Mouse (Mus musculus): Measurements from ENCODE around the gene Gm20696.
A peak's percentile ranks its signal among the peaks of the same experiment; 100 is the strongest.

Gm20696 gene

GRCm38 (mm10) chr6:99359765-99360499, 306.7 kb downstream of the Gm20696 start:
- no peak for ATAC-seq (ENCODE audit: low TSS enrichment)

DNA sequence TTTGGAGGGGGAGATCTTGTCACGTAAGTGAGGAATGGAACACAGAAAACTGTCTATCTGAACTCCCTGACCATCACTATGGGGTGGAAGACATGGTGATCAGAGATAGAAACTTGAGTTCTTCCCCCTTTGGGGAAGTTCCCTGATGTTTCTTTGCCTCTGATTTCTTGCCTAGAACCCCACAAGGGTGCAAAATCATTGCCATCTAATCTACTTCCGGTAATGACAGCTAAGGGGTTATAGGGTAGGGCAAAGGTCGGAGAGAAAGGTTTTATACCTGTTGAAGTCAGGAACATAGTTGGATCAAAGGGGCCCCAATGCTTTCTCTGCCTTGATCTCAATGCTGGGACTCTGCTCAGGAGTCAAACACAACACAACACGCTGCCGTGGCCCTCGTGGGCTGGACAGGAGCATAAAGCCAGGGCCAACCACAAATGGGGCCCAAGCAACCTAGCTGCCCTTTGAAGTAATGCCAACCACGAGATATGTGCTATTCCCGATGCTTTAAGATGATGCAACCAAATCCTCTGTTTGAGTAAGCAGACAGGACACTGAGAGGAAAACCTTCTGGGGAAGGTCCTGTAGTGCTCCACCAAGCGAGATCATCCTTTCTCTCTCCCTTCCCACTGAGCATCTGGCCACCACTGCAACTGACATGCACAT, 307.4 kb downstream of the Gm20696 start:
- no peak for ATAC-seq (ENCODE audit: low TSS enrichment)

DNA sequence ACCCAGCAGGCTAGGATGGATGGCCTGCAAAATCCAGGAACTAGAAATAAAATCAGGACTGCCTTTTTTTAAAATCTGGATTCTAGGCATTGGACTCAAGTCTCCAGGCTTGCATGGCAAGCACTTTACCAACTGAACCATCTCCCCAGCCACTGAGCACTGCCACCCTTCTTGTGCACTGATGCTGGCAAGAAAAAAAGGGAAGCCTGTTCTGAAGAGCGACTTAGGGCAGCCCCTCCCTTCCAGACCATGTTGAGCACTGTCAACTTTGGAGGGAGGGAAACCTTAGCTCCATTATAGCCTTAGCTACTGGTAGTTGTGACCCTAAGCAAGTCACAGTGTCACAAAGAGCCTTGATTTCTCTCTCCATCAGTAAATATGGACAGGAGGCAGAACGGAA, 308.7 kb downstream of the Gm20696 start:
- ATAC-seq (ENCODE audit: low TSS enrichment) = no peak; the same call in 1 of the 2 replicates

GRCm38 (mm10) chr6:99354338-99354737, 312.3 kb downstream of the Gm20696 start:
- no peak for ATAC-seq (ENCODE audit: low TSS enrichment)

DNA sequence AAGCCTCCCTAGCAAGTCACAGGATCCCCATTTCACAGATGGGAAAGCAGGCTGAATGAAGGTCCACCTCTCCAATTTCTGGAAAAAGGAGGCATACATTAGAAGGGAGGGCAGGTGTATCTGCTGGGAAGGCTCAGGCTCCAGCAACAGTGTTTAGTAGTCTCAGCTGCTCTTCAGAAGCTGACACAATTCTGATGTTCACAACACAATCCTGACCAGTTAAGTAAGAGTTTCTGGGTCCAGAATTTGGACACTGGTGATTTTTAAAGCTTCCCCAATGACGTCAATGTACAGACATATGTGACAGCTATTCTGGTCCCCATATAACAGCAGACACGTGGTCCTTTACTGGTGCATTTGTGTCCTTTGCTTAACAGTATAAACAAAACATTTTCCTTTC, 313.2 kb downstream of the Gm20696 start:
- ATAC-seq (ENCODE audit: low TSS enrichment) = peak; percentile 58

DNA sequence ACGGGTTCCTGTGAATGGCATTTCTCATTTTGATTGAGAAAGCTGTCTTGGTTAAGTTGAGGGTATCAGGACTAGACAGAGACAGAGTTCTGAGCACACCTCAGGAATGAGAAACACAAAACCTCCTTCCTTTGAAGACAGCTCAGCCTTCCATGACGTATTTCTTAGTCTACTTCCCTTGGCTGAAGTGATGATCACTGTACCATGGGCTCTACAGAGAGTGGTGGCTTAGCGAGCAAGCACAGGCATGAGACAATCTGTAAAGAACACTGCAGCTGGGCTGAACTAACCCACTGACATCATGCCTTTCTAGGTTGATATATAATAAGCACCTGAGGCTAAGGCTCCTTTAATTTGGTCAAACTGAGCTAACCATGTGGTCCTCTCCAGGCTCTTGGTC, 316.0 kb downstream of the Gm20696 start:
- no peak for ATAC-seq (ENCODE audit: low TSS enrichment)

GRCm38 (mm10) chr6:99350156-99350555, 316.4 kb downstream of the Gm20696 start:
- ATAC-seq (ENCODE audit: low TSS enrichment) = no peak

GRCm38 (mm10) chr6:99347836-99348235, 318.8 kb downstream of the Gm20696 start:
- no peak for ATAC-seq (ENCODE audit: low TSS enrichment)

GRCm38 (mm10) chr6:99344966-99345365, 321.6 kb downstream of the Gm20696 start:
- ATAC-seq (ENCODE audit: low TSS enrichment) = no peak

GRCm38 (mm10) chr6:99344357-99344756, 322.2 kb downstream of the Gm20696 start:
- no peak for ATAC-seq (ENCODE audit: low TSS enrichment)

- ATAC-seq (ENCODE audit: low TSS enrichment) = no peak
Measured at GRCm38 (mm10) chr6:99343815-99344214, 322.8 kb downstream of the Gm20696 start.

- ATAC-seq (ENCODE audit: low TSS enrichment) = no peak
Measured at GRCm38 (mm10) chr6:99342416-99342815, 324.2 kb downstream of the Gm20696 start.

GRCm38 (mm10) chr6:99340902-99341301, 325.7 kb downstream of the Gm20696 start:
- ATAC-seq (ENCODE audit: low TSS enrichment) = no peak

DNA sequence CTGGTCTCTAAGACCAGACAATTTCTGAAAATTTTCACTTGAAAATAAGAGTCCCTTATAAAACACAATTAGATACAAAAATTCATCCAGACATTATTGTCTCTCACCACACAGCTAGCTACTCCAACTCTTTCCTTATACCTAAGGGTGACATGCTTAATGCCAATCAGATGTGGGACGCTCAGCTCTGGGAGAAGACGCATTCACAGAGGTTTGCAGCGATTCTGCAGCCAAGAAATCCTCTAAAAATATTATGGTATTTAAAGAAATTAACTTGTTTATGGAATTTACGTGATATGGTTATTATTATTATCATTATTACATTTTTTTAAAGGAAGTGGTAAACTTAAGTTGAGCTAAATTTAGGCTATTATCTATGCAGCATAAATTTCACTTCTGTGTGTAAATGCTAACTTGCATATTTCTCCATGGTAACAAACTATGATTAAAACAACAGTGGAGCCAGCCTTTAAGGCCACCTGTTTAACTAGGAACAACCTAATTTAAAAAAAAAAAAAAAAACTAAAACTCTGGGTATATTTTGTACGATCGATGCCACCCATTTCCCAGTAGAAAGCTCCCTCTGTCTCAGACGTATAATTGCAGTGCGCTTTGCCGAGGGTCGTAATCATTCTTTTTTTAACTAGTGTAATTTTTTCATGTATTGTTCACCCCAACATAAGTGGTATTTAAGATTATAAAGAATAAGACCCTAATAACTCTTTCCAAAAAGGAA, 326.4 kb downstream of the Gm20696 start:
- no peak for ATAC-seq (ENCODE audit: low TSS enrichment)

DNA sequence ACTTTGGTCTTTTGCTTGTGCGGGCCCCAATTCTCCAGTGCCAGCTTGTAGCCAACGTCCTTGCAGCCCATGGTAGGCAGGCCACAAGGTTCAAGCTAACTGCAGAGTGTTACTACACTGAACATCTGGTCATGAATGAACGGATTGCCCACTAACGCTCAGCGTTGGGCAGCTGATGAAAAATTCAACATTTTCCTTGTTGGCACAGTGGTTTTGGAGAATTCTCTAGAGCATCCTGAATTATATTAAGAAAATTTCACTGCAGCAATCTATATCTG, 327.3 kb downstream of the Gm20696 start:
- peak; percentile 27; the same call in 1 of the 2 replicates for ATAC-seq (ENCODE audit: low TSS enrichment)

GRCm38 (mm10) chr6:99338593-99339342, 327.8 kb downstream of the Gm20696 start:
- peak; percentile 10; the same call in 1 of the 2 replicates for ATAC-seq (ENCODE audit: low TSS enrichment)

DNA sequence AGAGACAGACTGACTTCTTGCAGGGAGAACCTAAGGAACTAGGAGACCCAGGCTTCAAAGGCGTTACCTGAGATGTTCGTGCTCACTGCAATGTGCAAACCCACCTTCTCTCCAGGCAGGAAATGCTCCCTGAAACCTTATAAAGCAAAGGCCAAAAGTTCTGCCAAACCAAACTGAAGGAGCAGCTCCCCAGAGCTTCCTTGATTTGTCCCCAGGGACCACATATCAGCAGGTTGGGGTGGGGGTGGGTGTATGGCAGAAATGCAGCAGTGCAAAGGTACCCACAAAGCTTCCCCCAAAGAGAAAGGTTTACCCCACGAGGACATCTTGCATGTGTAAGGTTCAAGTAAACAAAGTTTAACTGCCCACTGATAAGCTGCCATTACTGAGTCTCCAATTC, 328.4 kb downstream of the Gm20696 start:
- no peak for ATAC-seq (ENCODE audit: low TSS enrichment)

DNA sequence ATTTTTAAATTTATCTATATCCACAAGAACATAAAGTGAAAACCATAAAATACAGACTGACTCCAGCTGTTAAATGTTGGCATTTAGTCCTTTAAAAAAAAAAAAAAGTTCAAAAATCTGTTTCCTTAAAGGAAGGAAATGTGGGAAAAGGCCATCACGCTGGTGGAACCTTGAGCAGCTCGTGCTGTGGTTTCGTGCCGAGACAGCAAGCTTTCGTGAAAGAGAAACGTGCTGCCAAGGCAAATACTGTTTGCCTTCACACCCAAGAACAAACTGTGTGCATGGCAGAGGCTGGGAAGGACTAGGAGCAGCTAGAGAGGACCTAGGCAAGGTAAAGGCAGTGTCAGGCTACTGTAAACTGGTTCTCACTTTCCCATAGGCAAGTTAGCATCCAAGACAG, 329.0 kb downstream of the Gm20696 start:
- ATAC-seq (ENCODE audit: low TSS enrichment) = 0 out of 2 replicates have a peak, but pooled peaks have one; percentile 36

- no peak for ATAC-seq (ENCODE audit: low TSS enrichment)
Measured at GRCm38 (mm10) chr6:99336191-99336590, 330.4 kb downstream of the Gm20696 start.

- no peak for ATAC-seq (ENCODE audit: low TSS enrichment)
Measured at GRCm38 (mm10) chr6:99335174-99335830, 331.3 kb downstream of the Gm20696 start.

DNA sequence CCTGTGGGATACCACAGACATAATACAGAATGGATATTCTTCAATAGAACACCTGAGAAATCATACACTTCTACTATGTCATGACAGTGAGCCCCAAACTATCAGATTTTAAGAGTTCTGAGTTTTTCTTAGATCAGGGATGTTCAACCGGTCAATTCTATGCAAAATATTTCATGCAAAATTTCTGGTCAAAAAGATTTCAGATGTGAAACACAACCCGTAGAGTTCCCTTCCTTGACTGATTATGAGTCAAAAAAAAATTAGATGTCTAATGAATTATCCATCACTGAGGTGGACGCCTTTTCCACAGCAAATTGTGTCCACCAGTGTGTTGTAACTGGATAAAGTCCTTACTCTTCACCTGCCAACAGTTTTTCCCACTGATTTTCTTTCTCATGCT, 332.3 kb downstream of the Gm20696 start:
- ATAC-seq (ENCODE audit: low TSS enrichment) = no peak

- ATAC-seq (ENCODE audit: low TSS enrichment) = peak; percentile 53
Measured at GRCm38 (mm10) chr6:99333127-99333526, 333.5 kb downstream of the Gm20696 start.
